Mouse (Mus musculus): ENCODE data around the gene Fam172a. TPM values are rescaled to one million over a fixed set of nuclear protein-coding genes. Genes with fewer than 3 reads are reported as not detected.
"Not testable (repeated sequence)": the region's sequence is repeated elsewhere in the genome, so short reads cannot be mapped to it uniquely, and the experiment has no call there.

Fam172a gene
- polyA plus RNA-seq (2015; fragmentation: Nextera tagmentation; extraction: Ambion mirVana) = 39.7 and 39.8 TPM in 2 replicates

GRCm38 (mm10) chr13:77701733-77702132 lies at the start of gene Fam172a:
TSS of gene Fam172a (plus strand) at chr13:77702033.
- not testable (repeated sequence) for H3K27me3 ChIP-seq; H3K4me3 ChIP-seq; H3K4me1 ChIP-seq; H3K36me3 ChIP-seq; H3K27ac ChIP-seq; ATAC-seq (ENCODE audit: insufficient number of reproducible peaks, insufficient read depth, low FRiP score, low TSS enrichment, low read depth); H3K9ac ChIP-seq; H3K9me3 ChIP-seq; H3K4me2 ChIP-seq
- no CpG with 5 or more reads among the region's 6 CpGs for WGBS

GRCm38 (mm10) chr13:77688651-77689050 lies 13.2 kb upstream of the Fam172a start:
- H3K4me2 ChIP-seq = no peak overlapping the region
- ATAC-seq (ENCODE audit: insufficient number of reproducible peaks, insufficient read depth, low FRiP score, low TSS enrichment, low read depth) = no peak
- no peak overlapping the region for H3K27ac ChIP-seq
- no peaks in the 10 kb centered on the region for H3K36me3 ChIP-seq
- 32% methylated on average over 2 of the region's 2 CpGs for WGBS
- no peaks in the 10 kb centered on the region for H3K27me3 ChIP-seq
- no peak overlapping the region for H3K9ac ChIP-seq
- H3K4me1 ChIP-seq = no peaks in the 10 kb centered on the region
- H3K9me3 ChIP-seq = no peaks in the 10 kb centered on the region
- H3K4me3 ChIP-seq = no peak overlapping the region

GRCm38 (mm10) chr13:77708514-77709013 lies 6.7 kb downstream of the Fam172a start:
- peak; percentile 95 for ATAC-seq (ENCODE audit: insufficient number of reproducible peaks, insufficient read depth, low FRiP score, low TSS enrichment, low read depth)
- WGBS = under 1% methylated on average over 35 of the region's 35 CpGs
- Histone ChIP-seq H3K9ac (peak overlapping the region; percentile 89), H3K4me1 (peaks cover 11% of the 10 kb centered on the region), H3K4me3 (peak overlapping the region; percentile 98), H3K36me3 (no peaks in the 10 kb centered on the region), H3K27me3 (no peaks in the 10 kb centered on the region), H3K9me3 (no peaks in the 10 kb centered on the region), H3K4me2 (peak overlapping the region; percentile 77), H3K27ac (no peak overlapping the region)

GRCm38 (mm10) chr13:77717499-77717898 lies 15.7 kb downstream of the Fam172a start:
- Histone ChIP-seq H3K27ac (no peak overlapping the region), H3K4me1 (no peaks in the 10 kb centered on the region), H3K4me3 (no peak overlapping the region), H3K36me3 (no peaks in the 10 kb centered on the region), H3K27me3 (no peaks in the 10 kb centered on the region), H3K9me3 (no peaks in the 10 kb centered on the region), H3K4me2 (no peak overlapping the region), H3K9ac (no peak overlapping the region)
- WGBS = 88% methylated on average over 2 of the region's 2 CpGs
- no peak for ATAC-seq (ENCODE audit: insufficient number of reproducible peaks, insufficient read depth, low FRiP score, low TSS enrichment, low read depth)

- no peaks in the 10 kb centered on the region for H3K36me3 ChIP-seq
- no peak overlapping the region for H3K4me2 ChIP-seq
- no peaks in the 10 kb centered on the region for H3K4me1 ChIP-seq
- H3K4me3 ChIP-seq = no peak overlapping the region
- no peaks in the 10 kb centered on the region for H3K9me3 ChIP-seq
- H3K27me3 ChIP-seq = no peaks in the 10 kb centered on the region
- H3K27ac ChIP-seq = no peak overlapping the region
- ATAC-seq (ENCODE audit: insufficient number of reproducible peaks, insufficient read depth, low FRiP score, low TSS enrichment, low read depth) = no peak
- no peak overlapping the region for H3K9ac ChIP-seq
These were observed 41.0 kb downstream of the Fam172a start for GRCm38 (mm10) chr13:77742822-77743221.

GRCm38 (mm10) chr13:77777606-77778005 lies 75.8 kb downstream of the Fam172a start:
- Histone ChIP-seq H3K27ac (no peak overlapping the region), H3K9me3 (peaks cover 4% of the 10 kb centered on the region), H3K9ac (no peak overlapping the region), H3K4me3 (no peak overlapping the region), H3K36me3 (peaks cover 7% of the 10 kb centered on the region; the same call in 1 of the 2 replicates), H3K27me3 (no peaks in the 10 kb centered on the region), H3K4me2 (no peak overlapping the region), H3K4me1 (no peaks in the 10 kb centered on the region)
- no peak for ATAC-seq (ENCODE audit: insufficient number of reproducible peaks, insufficient read depth, low FRiP score, low TSS enrichment, low read depth)
- 69% methylated on average over 2 of the region's 2 CpGs for WGBS

- not testable (repeated sequence) for H3K27ac ChIP-seq; ATAC-seq (ENCODE audit: insufficient number of reproducible peaks, insufficient read depth, low FRiP score, low TSS enrichment, low read depth); H3K4me2 ChIP-seq; H3K4me1 ChIP-seq; H3K36me3 ChIP-seq; H3K27me3 ChIP-seq; H3K9me3 ChIP-seq; H3K4me3 ChIP-seq; H3K9ac ChIP-seq
- 90% methylated on average over 2 of the region's 2 CpGs for WGBS
These were observed 105.5 kb downstream of the Fam172a start for GRCm38 (mm10) chr13:77807341-77807740.

GRCm38 (mm10) chr13:77810449-77810848 lies 108.6 kb downstream of the Fam172a start:
- no peak overlapping the region for H3K4me2 ChIP-seq
- H3K36me3 ChIP-seq = peaks cover 14% of the 10 kb centered on the region; the same call in 1 of the 2 replicates
- 0 out of 2 replicates have a peak, but pooled peaks cover 6% of the 10 kb centered on the region for H3K9me3 ChIP-seq
- no peak overlapping the region for H3K9ac ChIP-seq
- ATAC-seq (ENCODE audit: insufficient number of reproducible peaks, insufficient read depth, low FRiP score, low TSS enrichment, low read depth) = no peak
- H3K4me3 ChIP-seq = no peak overlapping the region
- WGBS = 85% methylated on average over 1 of the region's 1 CpGs
- no peaks in the 10 kb centered on the region for H3K27me3 ChIP-seq
- H3K27ac ChIP-seq = no peak overlapping the region
- H3K4me1 ChIP-seq = no peaks in the 10 kb centered on the region

- Histone ChIP-seq H3K36me3 (no peaks in the 10 kb centered on the region), H3K9me3 (no peaks in the 10 kb centered on the region), H3K4me3 (no peak overlapping the region), H3K4me1 (no peaks in the 10 kb centered on the region), H3K9ac (no peak overlapping the region), H3K27me3 (no peaks in the 10 kb centered on the region), H3K27ac (no peak overlapping the region), H3K4me2 (no peak overlapping the region)
- WGBS = 89% methylated on average over 4 of the region's 4 CpGs
- no peak for ATAC-seq (ENCODE audit: insufficient number of reproducible peaks, insufficient read depth, low FRiP score, low TSS enrichment, low read depth)
These were observed 124.3 kb downstream of the Fam172a start for GRCm38 (mm10) chr13:77826138-77826537.

- Histone ChIP-seq H3K9ac (no peak overlapping the region), H3K9me3 (no peaks in the 10 kb centered on the region), H3K4me2 (no peak overlapping the region), H3K27ac (no peak overlapping the region), H3K27me3 (no peaks in the 10 kb centered on the region), H3K4me3 (no peak overlapping the region), H3K4me1 (no peaks in the 10 kb centered on the region), H3K36me3 (no peaks in the 10 kb centered on the region)
- WGBS = 90% methylated on average over 2 of the region's 2 CpGs
- ATAC-seq (ENCODE audit: insufficient number of reproducible peaks, insufficient read depth, low FRiP score, low TSS enrichment, low read depth) = no peak
These were observed 141.3 kb downstream of the Fam172a start for GRCm38 (mm10) chr13:77843017-77843654.

- no peak overlapping the region for H3K27ac ChIP-seq
- no peaks in the 10 kb centered on the region for H3K36me3 ChIP-seq
- ATAC-seq (ENCODE audit: insufficient number of reproducible peaks, insufficient read depth, low FRiP score, low TSS enrichment, low read depth) = no peak
- H3K4me2 ChIP-seq = no peak overlapping the region
- no peak overlapping the region for H3K4me3 ChIP-seq
- no peaks in the 10 kb centered on the region for H3K4me1 ChIP-seq
- no peaks in the 10 kb centered on the region for H3K9me3 ChIP-seq
- 78% methylated on average over 4 of the region's 4 CpGs for WGBS
- H3K9ac ChIP-seq = no peak overlapping the region
- no peaks in the 10 kb centered on the region for H3K27me3 ChIP-seq
These were observed 147.0 kb downstream of the Fam172a start for GRCm38 (mm10) chr13:77848868-77849267.

- Histone ChIP-seq H3K4me1 (no peaks in the 10 kb centered on the region), H3K36me3 (no peaks in the 10 kb centered on the region), H3K9me3 (no peaks in the 10 kb centered on the region), H3K9ac (no peak overlapping the region), H3K27ac (no peak overlapping the region), H3K4me2 (no peak overlapping the region), H3K27me3 (no peaks in the 10 kb centered on the region), H3K4me3 (no peak overlapping the region)
- ATAC-seq (ENCODE audit: insufficient number of reproducible peaks, insufficient read depth, low FRiP score, low TSS enrichment, low read depth) = no peak
- 93% methylated on average over 1 of the region's 1 CpGs for WGBS
These were observed 163.0 kb downstream of the Fam172a start for GRCm38 (mm10) chr13:77864804-77865203.
